Mouse (Mus musculus) limb, embryonic 14.5 days (tissue): Measurements from ENCODE around the gene Clec11a. TPM values are rescaled to one million over a fixed set of nuclear protein-coding genes. Genes with fewer than 3 reads are reported as not detected.
A peak's percentile ranks its signal among the peaks of the same experiment; 100 is the strongest.
"Not testable (repeated sequence)": the region's sequence is repeated elsewhere in the genome, so short reads cannot be mapped to it uniquely, and the experiment has no call there.

Source experiments
- ATAC-seq: fragments of 200-750 bp; cut with Nextera tagmentation; 2 replicates; pipeline ENCODE4 v1.8.0; 2017; ENCODE audit warnings: low read depth, moderate number of reproducible peaks, moderate TSS enrichment; ENCODE audit not compliant: low FRiP score
- DNase-seq: peaks from one replicate; pipeline ENCODE4 v3.0.0-alpha.2; 2015; ENCODE audit warnings: low spot score
- H3K27ac ChIP-seq: fragments of 300-500 bp; sonication (generic); replicated peaks from 2 replicates; pipeline ENCODE4 v1.5.1; 2014; ENCODE audit warnings: low read depth, mild to moderate bottlenecking, low read length, moderate library complexity, mixed read lengths
- H3K27me3 ChIP-seq: fragments of 300-500 bp; sonication (generic); 2 replicates; pipeline ENCODE4 v1.6.1; 2014; ENCODE audit warnings: low read length, mixed read lengths; ENCODE audit not compliant: control insufficient read depth, insufficient read depth
- H3K36me3 ChIP-seq: fragments of 300-500 bp; sonication (generic); 2 replicates; pipeline ENCODE4 v1.6.1; 2014; ENCODE audit warnings: mild to moderate bottlenecking, low read length, moderate library complexity, mixed read lengths; ENCODE audit not compliant: control insufficient read depth, insufficient read depth
- H3K4me1 ChIP-seq: fragments of 300-500 bp; sonication (generic); 2 replicates; pipeline ENCODE4 v1.6.1; 2014; ENCODE audit warnings: antibody characterized with exemption, low read length, mixed read lengths; ENCODE audit not compliant: control insufficient read depth, insufficient read depth
- H3K4me2 ChIP-seq: fragments of 300-500 bp; sonication (generic); replicated peaks from 2 replicates; pipeline ENCODE4 v1.6.1; 2014; ENCODE audit warnings: low read depth, mild to moderate bottlenecking, low read length, moderate library complexity; ENCODE audit not compliant: severe bottlenecking
- H3K4me3 ChIP-seq: fragments of 300-500 bp; sonication (generic); replicated peaks from 2 replicates; pipeline ENCODE4 v1.5.1; 2014; ENCODE audit warnings: low read length
- H3K9ac ChIP-seq: fragments of 300-500 bp; sonication (generic); 2 replicates; pipeline ENCODE4 v1.6.1; 2014; ENCODE audit warnings: mild to moderate bottlenecking, low read depth, low read length, moderate library complexity; ENCODE audit not compliant: severe bottlenecking
- H3K9me3 ChIP-seq: fragments of 300-500 bp; sonication (generic); 2 replicates; pipeline ENCODE4 v1.6.1; 2016; ENCODE audit warnings: low read length; ENCODE audit not compliant: control insufficient read depth
- POLR2A ChIP-seq: fragments of 200-500 bp; IDR thresholded peaks from 2 replicates; pipeline ENCODE4 v1.8.0; 2012; ENCODE audit warnings: inconsistent platforms, mild to moderate bottlenecking, moderate library complexity, borderline replicate concordance; ENCODE audit not compliant: insufficient read depth, insufficient read length; ENCODE audit errors: extremely low read depth
- WGBS: fragments of 180-500 bp; shearing (Covaris S2); extraction: QIAGEN DNeasy Blood & Tissue Kit; methylation state at CpG from one replicate; pipeline ENCODE4 v1.1.7; 2014; 5-methylcytosine and 5-hydroxymethylcytosine counted together
- polyA plus RNA-seq, 2 experiments: library from polyadenylated mRNA; depleted of rRNA in 1 of 2; stranded (reverse) in 1 of 2; unstranded in 1 of 2; fragments of >200 nt; fragmentation: Nextera tagmentation in 1 of 2; extraction: Ambion mirVana in 1 of 2; gene quantifications; 2 replicates each; pipeline versions ENCODE4 v1.2.1 to v1.2.3; 2012 to 2014

Clec11a gene
- polyA plus RNA-seq, 2 experiments: 15.5 to 21.2 TPM

GRCm38 (mm10) chr7:44303346-44304340 lies 3.1 kb downstream of the Clec11a start:
- TF ChIP-seq POLR2A: no peak
- Histone ChIP-seq H3K27me3 (no peaks in the 10 kb centered on the region), H3K4me3 (peak overlapping the region; percentile 78), H3K27ac (peak overlapping the region; percentile 91), H3K4me1 (peaks cover 38% of the 10 kb centered on the region), H3K36me3 (no peaks in the 10 kb centered on the region), H3K9ac (peak overlapping the region; percentile 95), H3K4me2 (peak overlapping the region; percentile 77), H3K9me3 (no peaks in the 10 kb centered on the region)
- no peak for ATAC-seq
- DNase-seq: no peak
- WGBS: 85% methylated on average over 14 of the region's 14 CpGs

GRCm38 (mm10) chr7:44297501-44297900 lies 9.2 kb downstream of the Clec11a start:
- ATAC-seq: not testable (repeated sequence)

GRCm38 (mm10) chr7:44291418-44291817 lies 15.3 kb downstream of the Clec11a start:
- no peaks in the 10 kb centered on the region for H3K27me3 ChIP-seq
- no peaks in the 10 kb centered on the region for H3K9me3 ChIP-seq
- H3K4me1 ChIP-seq: no peaks in the 10 kb centered on the region
- H3K27ac ChIP-seq: no peak overlapping the region
- TF ChIP-seq POLR2A: no peak
- no peak overlapping the region for H3K9ac ChIP-seq
- H3K4me3 ChIP-seq: no peak overlapping the region
- H3K4me2 ChIP-seq: no peak overlapping the region
- H3K36me3 ChIP-seq: no peaks in the 10 kb centered on the region
- ATAC-seq (no peak), DNase-seq (no peak)
- 54% methylated on average over 4 of the region's 4 CpGs for WGBS

More at GRCm38 (mm10) chr7:44297501-44297900, 9.2 kb downstream of the Clec11a start:
- H3K4me1 ChIP-seq, H3K27me3 ChIP-seq, H3K4me3 ChIP-seq, H3K9me3 ChIP-seq, H3K27ac ChIP-seq, H3K36me3 ChIP-seq, H3K4me2 ChIP-seq, H3K9ac ChIP-seq, DNase-seq: not testable (repeated sequence)
- WGBS: 75% methylated on average over 2 of the region's 2 CpGs

GRCm38 (mm10) chr7:44290986-44291385 lies 15.7 kb downstream of the Clec11a start:
- DNase-seq: no peak
- no peak for TF ChIP-seq POLR2A
- no peaks in the 10 kb centered on the region for H3K36me3 ChIP-seq

DNA sequence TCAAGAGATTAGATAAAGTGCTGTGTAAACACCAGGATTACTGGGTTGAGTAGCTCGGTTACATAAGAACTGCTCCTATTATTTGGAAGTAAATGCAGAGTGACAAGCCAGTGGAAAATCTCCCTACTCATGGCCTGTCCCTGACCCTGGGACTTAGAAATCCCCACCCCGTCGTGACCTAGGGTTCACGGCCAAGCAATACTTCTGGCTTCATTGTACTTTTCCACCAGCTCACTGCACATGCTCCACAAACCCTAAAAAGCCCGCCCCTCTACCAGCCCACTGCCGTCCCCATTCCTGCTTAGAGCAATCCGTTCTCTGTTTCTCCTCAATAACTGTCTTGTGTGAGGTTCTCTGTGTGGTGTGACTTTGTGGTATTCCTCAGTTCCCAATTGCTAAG lies 18.9 kb downstream of the Clec11a start:
- no peaks in the 10 kb centered on the region for H3K36me3 ChIP-seq
- WGBS: 85% methylated on average over 7 of the region's 7 CpGs

More at GRCm38 (mm10) chr7:44290986-44291385, 15.7 kb downstream of the Clec11a start:
- Histone ChIP-seq H3K9me3 (no peaks in the 10 kb centered on the region), H3K27me3 (no peaks in the 10 kb centered on the region), H3K4me1 (no peaks in the 10 kb centered on the region), H3K27ac (no peak overlapping the region), H3K4me2 (no peak overlapping the region), H3K4me3 (no peak overlapping the region), H3K9ac (no peak overlapping the region)
- ATAC-seq: no peak
- WGBS: 71% methylated on average over 4 of the region's 4 CpGs

More for the DNA sequence above, 18.9 kb downstream of the Clec11a start:
- ATAC-seq: no peak
- Histone ChIP-seq H3K4me1 (no peaks in the 10 kb centered on the region), H3K27me3 (no peaks in the 10 kb centered on the region), H3K4me2 (no peak overlapping the region), H3K4me3 (no peak overlapping the region), H3K27ac (no peak overlapping the region), H3K9me3 (no peaks in the 10 kb centered on the region), H3K9ac (no peak overlapping the region)
- DNase-seq: no peak
- no peak for TF ChIP-seq POLR2A
